Mouse (Mus musculus): Measurements from ENCODE around the gene Pid1. TPM values are rescaled to one million over a fixed set of nuclear protein-coding genes. Genes with fewer than 3 reads are reported as not detected.

Pid1 gene
- total and polyA plus RNA-seq, 2 experiments from 2014 or later, result 60.2 to 64.0 TPM

DNA sequence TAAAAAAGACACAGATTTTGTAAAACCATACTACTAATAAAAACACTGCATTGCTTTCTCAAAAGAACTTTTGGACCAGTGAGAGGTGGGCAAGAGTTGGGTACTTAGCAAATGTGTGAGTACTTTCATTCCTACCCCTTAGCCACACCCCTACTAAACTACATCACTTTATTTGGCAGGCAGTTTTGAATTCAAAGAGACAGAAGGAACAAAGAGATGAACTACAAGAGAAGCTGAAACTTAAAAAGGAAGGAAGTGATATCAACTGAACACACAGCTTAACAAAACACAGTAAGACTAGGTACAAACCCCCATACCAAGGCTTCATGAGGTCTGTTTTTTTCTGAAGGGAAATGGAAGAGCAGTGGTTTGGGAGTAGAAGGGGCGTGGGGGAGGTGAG lies 45.4 kb downstream of the Pid1 start:
- Histone ChIP-seq H3K4me3 (ENCODE audit: low read depth, low read length) (no peak overlapping the region), H3K9me3 (ENCODE audit: low read length) (no peaks in the 10 kb centered on the region), H3K27ac (ENCODE audit: low read depth, low read length) (no peak overlapping the region), H3K4me1 (ENCODE audit: insufficient read depth, low read length) (no peaks in the 10 kb centered on the region), H3K4me2 (ENCODE audit: low read depth, low read length, poor library complexity, severe bottlenecking) (no peak overlapping the region), H3K36me3 (ENCODE audit: insufficient read depth, low read length) (no peaks in the 10 kb centered on the region), H3K27me3 (ENCODE audit: insufficient read depth, low read length) (no peaks in the 10 kb centered on the region), H3K9ac (replicated peaks; ENCODE audit: low read length, poor library complexity, severe bottlenecking) (no peak overlapping the region)
- 82% methylated on average over 1 of the region's 1 CpGs for WGBS
- DNase-seq (ENCODE audit: low spot score), result no peak
- no peak for ATAC-seq (ENCODE audit: low FRiP score)
- no peak for TF ChIP-seq CTCF (IDR thresholded peaks at IDR 0.05)

DNA sequence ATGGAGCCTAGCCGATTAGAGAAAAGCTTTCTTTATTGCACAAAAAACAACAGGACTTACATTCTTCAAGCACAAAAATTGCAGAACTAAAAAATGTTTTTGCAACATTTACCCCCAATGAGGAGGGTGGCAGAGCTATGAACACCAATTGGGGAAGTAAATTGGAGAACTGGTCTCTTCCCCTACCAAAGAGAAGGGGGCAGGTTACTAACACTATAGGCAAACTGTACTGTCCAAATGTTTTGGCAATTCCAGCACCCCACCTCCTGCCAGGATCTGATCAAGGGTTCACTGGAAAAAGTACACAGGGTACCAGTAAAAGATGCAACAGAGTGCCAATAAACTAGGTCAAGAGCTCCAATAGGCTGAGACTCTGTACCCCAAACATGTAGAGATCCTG lies 46.2 kb downstream of the Pid1 start:
- Histone ChIP-seq H3K9me3 (ENCODE audit: low read length) (no peaks in the 10 kb centered on the region), H3K4me2 (ENCODE audit: low read depth, low read length, poor library complexity, severe bottlenecking) (no peak overlapping the region), H3K27ac (ENCODE audit: low read depth, low read length) (no peak overlapping the region), H3K4me3 (ENCODE audit: low read depth, low read length) (no peak overlapping the region), H3K27me3 (ENCODE audit: insufficient read depth, low read length) (no peaks in the 10 kb centered on the region), H3K36me3 (ENCODE audit: insufficient read depth, low read length) (no peaks in the 10 kb centered on the region), H3K4me1 (ENCODE audit: insufficient read depth, low read length) (no peaks in the 10 kb centered on the region), H3K9ac (replicated peaks; ENCODE audit: low read length, poor library complexity, severe bottlenecking) (no peak overlapping the region)
- no peak for TF ChIP-seq CTCF (IDR thresholded peaks at IDR 0.05)
- 94% methylated on average over 1 of the region's 1 CpGs for WGBS
- no peak for ATAC-seq (ENCODE audit: low FRiP score)
- DNase-seq (ENCODE audit: low spot score), result no peak

DNA sequence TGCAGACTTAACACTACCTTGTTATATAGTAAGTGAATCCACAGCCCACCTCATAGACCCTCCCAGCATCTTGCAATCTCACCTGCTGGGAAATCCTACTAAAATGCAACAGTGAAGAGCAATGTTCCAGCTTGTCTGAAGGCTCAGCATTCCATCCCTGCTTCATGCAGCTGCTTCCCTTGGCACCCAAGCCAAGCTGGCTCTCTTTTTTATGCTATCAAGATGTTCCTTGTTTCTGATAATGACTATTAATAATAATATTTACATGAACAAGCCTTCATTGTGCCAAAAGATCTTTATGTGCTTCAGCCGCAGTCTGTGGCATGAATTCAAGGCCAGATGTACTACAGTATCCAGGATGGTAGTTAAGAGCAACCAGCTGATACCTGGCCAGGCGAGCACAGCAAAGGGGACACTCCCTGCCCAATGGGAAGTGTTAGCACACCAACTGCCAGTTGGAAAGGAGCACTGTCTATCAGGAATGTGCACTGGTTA lies 54.0 kb downstream of the Pid1 start:
- ATAC-seq (ENCODE audit: low FRiP score) (no peak), DNase-seq (ENCODE audit: low spot score) (no peak)
- H3K4me2 ChIP-seq (ENCODE audit: low read depth, low read length, poor library complexity, severe bottlenecking), result no peak overlapping the region
- TF ChIP-seq CTCF (IDR thresholded peaks at IDR 0.05), result no peak
- no peak overlapping the region for H3K27ac ChIP-seq (ENCODE audit: low read depth, low read length)
- H3K27me3 ChIP-seq (ENCODE audit: insufficient read depth, low read length), result no peaks in the 10 kb centered on the region
- no peak overlapping the region for H3K9ac ChIP-seq (replicated peaks; ENCODE audit: low read length, poor library complexity, severe bottlenecking)
- H3K36me3 ChIP-seq (ENCODE audit: insufficient read depth, low read length), result no peaks in the 10 kb centered on the region
- H3K4me3 ChIP-seq (ENCODE audit: low read depth, low read length), result no peak overlapping the region
- H3K9me3 ChIP-seq (ENCODE audit: low read length), result no peaks in the 10 kb centered on the region
- no peaks in the 10 kb centered on the region for H3K4me1 ChIP-seq (ENCODE audit: insufficient read depth, low read length)
- WGBS, result 81% methylated on average over 2 of the region's 2 CpGs

DNA sequence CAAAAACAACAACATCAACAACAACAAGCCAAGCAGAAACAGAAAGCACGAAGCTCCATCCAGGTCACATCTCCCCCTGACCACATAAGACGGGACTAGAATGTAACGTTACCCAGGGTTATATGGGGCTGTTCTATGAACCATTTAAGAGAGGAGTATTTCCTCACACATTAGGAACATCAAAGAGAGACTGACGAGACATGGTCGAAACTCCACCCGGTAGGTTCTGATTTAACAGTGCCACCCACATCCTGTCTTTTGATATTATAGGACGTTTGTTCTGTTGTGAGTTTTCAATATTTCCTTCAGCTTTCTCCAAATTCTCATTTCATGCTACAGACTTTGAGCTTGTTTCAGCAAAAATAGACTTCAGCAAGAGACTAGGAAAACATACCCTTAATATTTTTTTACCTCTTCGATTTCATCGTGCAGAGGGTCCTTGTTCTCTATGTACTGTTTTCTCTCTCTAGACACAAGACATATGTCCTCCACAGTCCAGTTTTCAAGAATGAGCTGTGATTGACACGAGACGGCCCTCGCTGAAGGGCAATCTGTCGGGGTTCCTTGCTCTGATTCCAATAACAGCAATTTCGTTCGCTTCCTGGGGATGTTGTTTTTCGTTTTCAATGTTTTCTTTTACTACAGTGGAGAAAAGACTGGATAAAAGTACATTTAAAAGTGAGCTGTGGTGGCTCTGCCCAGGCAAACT lies 58.1 kb downstream of the Pid1 start:
- WGBS, result 87% methylated on average over 16 of the region's 16 CpGs
- TF ChIP-seq CTCF (IDR thresholded peaks at IDR 0.05), result no peak
- Histone ChIP-seq H3K4me2 (ENCODE audit: low read depth, low read length, poor library complexity, severe bottlenecking) (no peak overlapping the region), H3K4me3 (ENCODE audit: low read depth, low read length) (no peak overlapping the region), H3K9me3 (ENCODE audit: low read length) (no peaks in the 10 kb centered on the region), H3K36me3 (ENCODE audit: insufficient read depth, low read length) (no peaks in the 10 kb centered on the region), H3K27me3 (ENCODE audit: insufficient read depth, low read length) (no peaks in the 10 kb centered on the region), H3K4me1 (ENCODE audit: insufficient read depth, low read length) (no peaks in the 10 kb centered on the region), H3K27ac (ENCODE audit: low read depth, low read length) (no peak overlapping the region), H3K9ac (replicated peaks; ENCODE audit: low read length, poor library complexity, severe bottlenecking) (no peak overlapping the region)
- ATAC-seq (ENCODE audit: low FRiP score) (no peak), DNase-seq (ENCODE audit: low spot score) (no peak)

DNA sequence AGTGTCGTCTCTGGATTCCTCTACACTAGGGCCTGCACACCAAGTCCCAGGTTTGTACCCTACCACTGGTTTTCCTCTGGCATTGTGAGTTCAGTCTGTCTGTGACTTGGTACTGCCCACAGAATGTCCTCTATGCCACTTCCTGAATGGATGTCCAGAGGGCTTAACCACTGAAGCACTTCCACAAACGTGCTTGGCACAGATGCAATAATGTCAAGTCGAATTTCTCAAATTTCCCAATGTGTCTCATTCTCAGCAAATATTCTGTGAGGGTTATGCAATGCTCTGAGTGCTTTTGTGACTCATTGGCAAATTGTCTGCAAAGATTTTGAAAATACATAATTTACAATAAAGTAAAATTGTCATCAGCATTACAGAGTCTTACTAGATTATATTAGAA lies 61.2 kb downstream of the Pid1 start:
- Histone ChIP-seq H3K4me3 (ENCODE audit: low read depth, low read length) (no peak overlapping the region), H3K4me2 (ENCODE audit: low read depth, low read length, poor library complexity, severe bottlenecking) (no peak overlapping the region), H3K27me3 (ENCODE audit: insufficient read depth, low read length) (no peaks in the 10 kb centered on the region), H3K9me3 (ENCODE audit: low read length) (no peaks in the 10 kb centered on the region), H3K27ac (ENCODE audit: low read depth, low read length) (no peak overlapping the region), H3K36me3 (ENCODE audit: insufficient read depth, low read length) (no peaks in the 10 kb centered on the region), H3K4me1 (ENCODE audit: insufficient read depth, low read length) (no peaks in the 10 kb centered on the region), H3K9ac (replicated peaks; ENCODE audit: low read length, poor library complexity, severe bottlenecking) (no peak overlapping the region)
- DNase-seq (ENCODE audit: low spot score), result no peak
- ATAC-seq (ENCODE audit: low FRiP score), result no peak
- TF ChIP-seq CTCF (IDR thresholded peaks at IDR 0.05), result no peak
- 79% methylated on average over 3 of the region's 3 CpGs for WGBS

DNA sequence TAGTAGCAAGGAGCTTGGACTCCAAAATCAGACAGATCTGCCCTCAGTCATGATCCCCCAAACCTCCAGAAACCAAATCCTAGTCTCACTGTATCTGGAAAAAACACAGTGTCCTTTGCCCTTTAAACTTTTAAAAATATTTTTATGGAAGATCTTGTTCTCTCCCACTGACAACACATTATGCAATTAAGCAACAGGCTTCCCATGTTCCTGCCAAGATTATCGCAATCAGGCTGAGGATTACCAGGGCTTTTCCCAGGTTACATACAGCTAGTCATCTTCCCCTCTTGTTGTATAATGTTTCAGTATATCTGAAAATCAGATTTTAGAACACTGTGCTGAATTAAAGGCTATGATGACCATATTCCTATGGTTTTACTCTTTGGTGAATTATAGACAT lies 64.3 kb downstream of the Pid1 start:
- Histone ChIP-seq H3K4me1 (ENCODE audit: insufficient read depth, low read length) (no peaks in the 10 kb centered on the region), H3K27me3 (ENCODE audit: insufficient read depth, low read length) (no peaks in the 10 kb centered on the region), H3K27ac (ENCODE audit: low read depth, low read length) (no peak overlapping the region), H3K9ac (replicated peaks; ENCODE audit: low read length, poor library complexity, severe bottlenecking) (no peak overlapping the region), H3K36me3 (ENCODE audit: insufficient read depth, low read length) (no peaks in the 10 kb centered on the region), H3K4me2 (ENCODE audit: low read depth, low read length, poor library complexity, severe bottlenecking) (no peak overlapping the region), H3K9me3 (ENCODE audit: low read length) (no peaks in the 10 kb centered on the region), H3K4me3 (ENCODE audit: low read depth, low read length) (no peak overlapping the region)
- TF ChIP-seq CTCF (IDR thresholded peaks at IDR 0.05), result no peak
- ATAC-seq (ENCODE audit: low FRiP score) (no peak), DNase-seq (ENCODE audit: low spot score) (no peak)
- 69% methylated on average over 1 of the region's 1 CpGs for WGBS
